Mouse (Mus musculus): Measurements from ENCODE around the gene Itga2.

GRCm38 (mm10) chr13:114896751-114897386, 35.0 kb downstream of the Itga2 start:
- TF ChIP-seq CTCF (IDR thresholded peaks at IDR 0.05; ENCODE audit: borderline replicate concordance, insufficient read depth, low read length) (no peak), POLR2A (IDR thresholded peaks at IDR 0.05; ENCODE audit: low read depth, low read length) (no peak)
